Mouse (Mus musculus): ENCODE results near the gene Bicra.

- no peak for TF ChIP-seq CTCF (IDR thresholded peaks at IDR 0.05; ENCODE audit: insufficient read depth, low read length)
- TF ChIP-seq POLR2A (IDR thresholded peaks at IDR 0.05; ENCODE audit: borderline replicate concordance, extremely low read depth, low read depth, low read length) = no peak
These were observed 109.1 kb downstream of the Bicra start for GRCm38 (mm10) chr7:15938621-15939020.

Data from lung, adult 2 months (tissue).